Comparison of ENCODE assay signal across 8 mouse cellular contexts in genomic region chr7:30194884-30195283, GRCm38 (mm10). TPM values are rescaled to one million over a fixed set of nuclear protein-coding genes. Genes with fewer than 3 reads are reported as not detected.
DNase-seq lines count a peak whose midpoint lies in the region; ATAC-seq and TF ChIP-seq lines count a peak whose summit lies in the region.

No protein-coding gene starts in this region.

- H3K36me3 ChIP-seq in heart, embryonic 12.5 days, result peaks cover 29% of the 10 kb centered on the region
- peaks cover 18% of the 10 kb centered on the region for H3K36me3 ChIP-seq in kidney, postnatal 0 days (ENCODE audit: insufficient read depth, low read length)
- peaks cover 10% of the 10 kb centered on the region; the same call in 1 of the 2 replicates for H3K36me3 ChIP-seq in liver, embryonic 11.5 days (ENCODE audit: control insufficient read depth, insufficient read depth, low read length)
- H3K36me3 ChIP-seq in stomach, embryonic 14.5 days (ENCODE audit: control insufficient read depth, insufficient read depth, low read length), result peaks cover 24% of the 10 kb centered on the region

- DNase-seq in B cell, adult 2 months, result peak; percentile 96
- DNase-seq in brain, adult 2 months (ENCODE audit: low read depth, low spot score), result peak; percentile 99
- DNase-seq in kidney, postnatal 0 days (ENCODE audit: low spot score), result peak; percentile 98
- DNase-seq in liver, embryonic 11.5 days (ENCODE audit: low spot score), result peak; percentile 98
- DNase-seq in naive thymus-derived CD4-positive, alpha-beta T cell, adult 2 months (ENCODE audit: low read depth), result peak; percentile 95

- H3K4me1 ChIP-seq in heart, embryonic 12.5 days (replicated peaks), result peaks cover 15% of the 10 kb centered on the region
- H3K4me1 ChIP-seq in kidney, postnatal 0 days (replicated peaks; ENCODE audit: insufficient read depth, low read length), result peaks cover 20% of the 10 kb centered on the region
- H3K4me1 ChIP-seq in liver, embryonic 11.5 days (replicated peaks; ENCODE audit: control insufficient read depth, insufficient read depth, low read length), result peaks cover 10% of the 10 kb centered on the region
- peaks cover 10% of the 10 kb centered on the region for H3K4me1 ChIP-seq in stomach, embryonic 14.5 days (ENCODE audit: control insufficient read depth, insufficient read depth, low read length)

- peak overlapping the region; percentile 86 for H3K4me2 ChIP-seq in heart, embryonic 12.5 days
- H3K4me2 ChIP-seq in kidney, postnatal 0 days (ENCODE audit: low read length), result peak overlapping the region; percentile 83
- H3K4me2 ChIP-seq in liver, embryonic 11.5 days, result peak overlapping the region; percentile 84
- H3K4me2 ChIP-seq in stomach, embryonic 14.5 days (replicated peaks; ENCODE audit: low read depth, low read length), result peak overlapping the region; percentile 75

- peak overlapping the region; percentile 87 for H3K27ac ChIP-seq in heart, embryonic 12.5 days (ENCODE audit: poor library complexity, severe bottlenecking)
- peak overlapping the region; percentile 94 for H3K27ac ChIP-seq in kidney, postnatal 0 days
- H3K27ac ChIP-seq in liver, embryonic 11.5 days (ENCODE audit: low read depth, low read length), result peak overlapping the region; percentile 82
- H3K27ac ChIP-seq in stomach, embryonic 14.5 days (ENCODE audit: low read length), result peak overlapping the region; percentile 93

- peak overlapping the region; percentile 89 for H3K9ac ChIP-seq in heart, embryonic 12.5 days
- H3K9ac ChIP-seq in kidney, postnatal 0 days (ENCODE audit: low read depth, low read length), result peak overlapping the region; percentile 81
- peak overlapping the region; percentile 77 for H3K9ac ChIP-seq in liver, embryonic 11.5 days (ENCODE audit: low read depth, low read length)
- H3K9ac ChIP-seq in stomach, embryonic 14.5 days (replicated peaks; ENCODE audit: low read depth, low read length), result peak overlapping the region; percentile 73

- no peaks in the 10 kb centered on the region for H3K27me3 ChIP-seq in heart, embryonic 12.5 days (replicated peaks)
- no peaks in the 10 kb centered on the region for H3K27me3 ChIP-seq in kidney, postnatal 0 days (ENCODE audit: insufficient read depth, low read length)
- no peaks in the 10 kb centered on the region for H3K27me3 ChIP-seq in liver, embryonic 11.5 days (replicated peaks; ENCODE audit: control insufficient read depth, insufficient read depth, low read length)
- H3K27me3 ChIP-seq in stomach, embryonic 14.5 days (ENCODE audit: control insufficient read depth, insufficient read depth, low read length), result no peaks in the 10 kb centered on the region

- H3K9me3 ChIP-seq in heart, embryonic 12.5 days (replicated peaks), result no peaks in the 10 kb centered on the region
- no peaks in the 10 kb centered on the region for H3K9me3 ChIP-seq in kidney, postnatal 0 days (replicated peaks; ENCODE audit: low read length)
- no peaks in the 10 kb centered on the region for H3K9me3 ChIP-seq in liver, embryonic 11.5 days (ENCODE audit: control insufficient read depth, low read length)
- H3K9me3 ChIP-seq in stomach, embryonic 14.5 days (ENCODE audit: control insufficient read depth, low read depth, low read length), result no peaks in the 10 kb centered on the region

- H3K4me3 ChIP-seq in heart, embryonic 12.5 days, result peak overlapping the region; percentile 66
- peak overlapping the region; percentile 70 for H3K4me3 ChIP-seq in kidney, postnatal 0 days (replicated peaks; ENCODE audit: low read depth, low read length)
- H3K4me3 ChIP-seq in liver, embryonic 11.5 days (ENCODE audit: low read depth, low read length), result peak overlapping the region; percentile 64
- peak overlapping the region; percentile 58 for H3K4me3 ChIP-seq in stomach, embryonic 14.5 days (ENCODE audit: low read depth, low read length)

- WGBS in heart, embryonic 12.5 days, result 0% methylated on average over 28 of the region's 28 CpGs
- under 1% methylated on average over 28 of the region's 28 CpGs for WGBS in kidney, postnatal 0 days
- WGBS in liver, embryonic 11.5 days, result under 1% methylated on average over 28 of the region's 28 CpGs
- WGBS in stomach, embryonic 14.5 days, result under 1% methylated on average over 28 of the region's 28 CpGs

- no peak for TF ChIP-seq CTCF in kidney, postnatal 0 days (IDR thresholded peaks at IDR 0.05; ENCODE audit: low read depth)

- peak; percentile 89 for ATAC-seq in erythroblast, adult 5-6 weeks (replicated peaks; ENCODE audit: low FRiP score, poor library complexity, severe bottlenecking)
- ATAC-seq in heart, embryonic 12.5 days (ENCODE audit: insufficient number of reproducible peaks, low FRiP score), result peak; percentile 90
- peak; percentile 90 for ATAC-seq in kidney, postnatal 0 days (replicated peaks; ENCODE audit: low FRiP score, low read depth)
- ATAC-seq in liver, embryonic 11.5 days (replicated peaks; ENCODE audit: low FRiP score), result peak; percentile 89
- peak; percentile 87 for ATAC-seq in stomach, embryonic 14.5 days (ENCODE audit: insufficient number of reproducible peaks, insufficient read depth, low FRiP score, low read depth)

RNA-seq across cellular contexts. Expression of gene Capns1, which starts 3.7 kb away (rescaled TPM):
- 121 and 178 TPM in 2 replicates for total RNA-seq in erythroblast, adult 5-6 weeks (2015; ENCODE audit: low replicate concordance)
- total RNA-seq in erythroblast, adult 5-6 weeks (2017; ENCODE audit: low replicate concordance), result 60.6 and 91.3 TPM in 2 replicates
- 77.0 and 83.4 TPM in 2 replicates for polyA plus RNA-seq in heart, embryonic 12.5 days (2016; fragmentation: Nextera tagmentation; extraction: Ambion mirVana)
- polyA plus RNA-seq in kidney, postnatal 0 days (2015; fragmentation: Nextera tagmentation; extraction: Ambion mirVana), result 121 and 122 TPM in 2 replicates
- polyA plus RNA-seq in liver, embryonic 11.5 days (2014; fragmentation: Nextera tagmentation; extraction: Ambion mirVana), result 45.1 and 54.9 TPM in 2 replicates
- polyA plus RNA-seq in stomach, embryonic 14.5 days (2014; fragmentation: Nextera tagmentation; extraction: Ambion mirVana), result 95.8 and 99.8 TPM in 2 replicates

RNA-seq across cellular contexts. Expression of gene Cox7a1, which starts 10.9 kb away (rescaled TPM):
- not detected in 2 replicates for total RNA-seq in erythroblast, adult 5-6 weeks (2015; ENCODE audit: low replicate concordance)
- not detected in 2 replicates for total RNA-seq in erythroblast, adult 5-6 weeks (2017; ENCODE audit: low replicate concordance)
- polyA plus RNA-seq in heart, embryonic 12.5 days (2016; fragmentation: Nextera tagmentation; extraction: Ambion mirVana), result 300 and 306 TPM in 2 replicates
- polyA plus RNA-seq in kidney, postnatal 0 days (2015; fragmentation: Nextera tagmentation; extraction: Ambion mirVana), result 32.9 and 43.0 TPM in 2 replicates
- 4.7 and 5.1 TPM in 2 replicates for polyA plus RNA-seq in liver, embryonic 11.5 days (2014; fragmentation: Nextera tagmentation; extraction: Ambion mirVana)
- 5.7 and 8.2 TPM in 2 replicates for polyA plus RNA-seq in stomach, embryonic 14.5 days (2014; fragmentation: Nextera tagmentation; extraction: Ambion mirVana)

RNA-seq across cellular contexts. Expression of gene Zfp146, which starts 25.3 kb away (rescaled TPM):
- 21.5 and 34.4 TPM in 2 replicates for total RNA-seq in erythroblast, adult 5-6 weeks (2015; ENCODE audit: low replicate concordance)
- 30.3 and 56.9 TPM in 2 replicates for total RNA-seq in erythroblast, adult 5-6 weeks (2017; ENCODE audit: low replicate concordance)
- polyA plus RNA-seq in heart, embryonic 12.5 days (2016; fragmentation: Nextera tagmentation; extraction: Ambion mirVana), result 10.5 TPM in 2 replicates
- 10.6 and 11.4 TPM in 2 replicates for polyA plus RNA-seq in kidney, postnatal 0 days (2015; fragmentation: Nextera tagmentation; extraction: Ambion mirVana)
- 7.5 and 8.8 TPM in 2 replicates for polyA plus RNA-seq in liver, embryonic 11.5 days (2014; fragmentation: Nextera tagmentation; extraction: Ambion mirVana)
- 19.6 and 22.3 TPM in 2 replicates for polyA plus RNA-seq in stomach, embryonic 14.5 days (2014; fragmentation: Nextera tagmentation; extraction: Ambion mirVana)

RNA-seq across cellular contexts. Expression of gene Polr2i, which starts 36.9 kb away (rescaled TPM):
- total RNA-seq in erythroblast, adult 5-6 weeks (2015; ENCODE audit: low replicate concordance), result 9.8 and 22.1 TPM in 2 replicates
- 11.0 and 12.6 TPM in 2 replicates for total RNA-seq in erythroblast, adult 5-6 weeks (2017; ENCODE audit: low replicate concordance)
- polyA plus RNA-seq in heart, embryonic 12.5 days (2016; fragmentation: Nextera tagmentation; extraction: Ambion mirVana), result 101 and 105 TPM in 2 replicates
- 148 and 157 TPM in 2 replicates for polyA plus RNA-seq in kidney, postnatal 0 days (2015; fragmentation: Nextera tagmentation; extraction: Ambion mirVana)
- 109 and 129 TPM in 2 replicates for polyA plus RNA-seq in liver, embryonic 11.5 days (2014; fragmentation: Nextera tagmentation; extraction: Ambion mirVana)
- 143 and 177 TPM in 2 replicates for polyA plus RNA-seq in stomach, embryonic 14.5 days (2014; fragmentation: Nextera tagmentation; extraction: Ambion mirVana)

RNA-seq across cellular contexts. Expression of gene Tbcb, which starts 37.2 kb away (rescaled TPM):
- total RNA-seq in erythroblast, adult 5-6 weeks (2015; ENCODE audit: low replicate concordance), result 36.4 and 38.6 TPM in 2 replicates
- total RNA-seq in erythroblast, adult 5-6 weeks (2017; ENCODE audit: low replicate concordance), result 6.3 and 11.7 TPM in 2 replicates
- 155 and 162 TPM in 2 replicates for polyA plus RNA-seq in heart, embryonic 12.5 days (2016; fragmentation: Nextera tagmentation; extraction: Ambion mirVana)
- polyA plus RNA-seq in kidney, postnatal 0 days (2015; fragmentation: Nextera tagmentation; extraction: Ambion mirVana), result 176 and 179 TPM in 2 replicates
- polyA plus RNA-seq in liver, embryonic 11.5 days (2014; fragmentation: Nextera tagmentation; extraction: Ambion mirVana), result 124 and 126 TPM in 2 replicates
- polyA plus RNA-seq in stomach, embryonic 14.5 days (2014; fragmentation: Nextera tagmentation; extraction: Ambion mirVana), result 148 and 150 TPM in 2 replicates

Comparison
In these comparisons a context has a peak if more than half of its experiments do, and no peak if none do; other contexts are left out.
1. Peak in every context shown above with its lines: DNase-seq, ATAC-seq, H3K4me3 ChIP-seq and H3K27ac ChIP-seq.